Mouse (Mus musculus) limb, embryonic 14.5 days (tissue): ENCODE measurements around the gene Syt16. TPM values are rescaled to one million over a fixed set of nuclear protein-coding genes. Genes with fewer than 3 reads are reported as not detected.

ENCODE experiments used
- ATAC-seq: fragments of 200-750 bp; cut with Nextera tagmentation; 2 replicates; pipeline ENCODE4 v1.8.0; 2017; ENCODE audit warnings: low read depth, moderate number of reproducible peaks, moderate TSS enrichment; ENCODE audit not compliant: low FRiP score
- DNase-seq: peaks from one replicate; pipeline ENCODE4 v3.0.0-alpha.2; 2015; ENCODE audit warnings: low spot score
- H3K27ac ChIP-seq: fragments of 300-500 bp; sonication (generic); replicated peaks from 2 replicates; pipeline ENCODE4 v1.5.1; 2014; ENCODE audit warnings: low read depth, mild to moderate bottlenecking, low read length, moderate library complexity, mixed read lengths
- H3K27me3 ChIP-seq: fragments of 300-500 bp; sonication (generic); 2 replicates; pipeline ENCODE4 v1.6.1; 2014; ENCODE audit warnings: low read length, mixed read lengths; ENCODE audit not compliant: control insufficient read depth, insufficient read depth
- H3K36me3 ChIP-seq: fragments of 300-500 bp; sonication (generic); 2 replicates; pipeline ENCODE4 v1.6.1; 2014; ENCODE audit warnings: mild to moderate bottlenecking, low read length, moderate library complexity, mixed read lengths; ENCODE audit not compliant: control insufficient read depth, insufficient read depth
- H3K4me1 ChIP-seq: fragments of 300-500 bp; sonication (generic); 2 replicates; pipeline ENCODE4 v1.6.1; 2014; ENCODE audit warnings: antibody characterized with exemption, low read length, mixed read lengths; ENCODE audit not compliant: control insufficient read depth, insufficient read depth
- H3K4me2 ChIP-seq: fragments of 300-500 bp; sonication (generic); replicated peaks from 2 replicates; pipeline ENCODE4 v1.6.1; 2014; ENCODE audit warnings: low read depth, mild to moderate bottlenecking, low read length, moderate library complexity; ENCODE audit not compliant: severe bottlenecking
- H3K4me3 ChIP-seq: fragments of 300-500 bp; sonication (generic); replicated peaks from 2 replicates; pipeline ENCODE4 v1.5.1; 2014; ENCODE audit warnings: low read length
- H3K9ac ChIP-seq: fragments of 300-500 bp; sonication (generic); 2 replicates; pipeline ENCODE4 v1.6.1; 2014; ENCODE audit warnings: mild to moderate bottlenecking, low read depth, low read length, moderate library complexity; ENCODE audit not compliant: severe bottlenecking
- H3K9me3 ChIP-seq: fragments of 300-500 bp; sonication (generic); 2 replicates; pipeline ENCODE4 v1.6.1; 2016; ENCODE audit warnings: low read length; ENCODE audit not compliant: control insufficient read depth
- POLR2A ChIP-seq: fragments of 200-500 bp; IDR thresholded peaks from 2 replicates; pipeline ENCODE4 v1.8.0; 2012; ENCODE audit warnings: inconsistent platforms, mild to moderate bottlenecking, moderate library complexity, borderline replicate concordance; ENCODE audit not compliant: insufficient read depth, insufficient read length; ENCODE audit errors: extremely low read depth
- WGBS: fragments of 180-500 bp; shearing (Covaris S2); extraction: QIAGEN DNeasy Blood & Tissue Kit; methylation state at CpG from one replicate; pipeline ENCODE4 v1.1.7; 2014; 5-methylcytosine and 5-hydroxymethylcytosine counted together
- polyA plus RNA-seq, 2 experiments: library from polyadenylated mRNA; depleted of rRNA in 1 of 2; stranded (reverse) in 1 of 2; unstranded in 1 of 2; fragments of >200 nt; fragmentation: Nextera tagmentation in 1 of 2; extraction: Ambion mirVana in 1 of 2; gene quantifications; 2 replicates each; pipeline versions ENCODE4 v1.2.1 to v1.2.3; 2012 to 2014

Syt16 gene
- polyA plus RNA-seq, 2 experiments, result 2.8 to 4.3 TPM

GRCm38 (mm10) chr12:73969142-73969541 is 28.3 kb upstream of the Syt16 start:
- Histone ChIP-seq H3K4me1 (peaks cover 7% of the 10 kb centered on the region), H3K4me2 (no peak overlapping the region), H3K27me3 (no peaks in the 10 kb centered on the region), H3K36me3 (peaks cover 62% of the 10 kb centered on the region), H3K9me3 (peaks cover 9% of the 10 kb centered on the region), H3K4me3 (no peak overlapping the region), H3K9ac (no peak overlapping the region), H3K27ac (no peak overlapping the region)
- TF ChIP-seq POLR2A, result no peak
- ATAC-seq, result no peak
- 95% methylated on average over 8 of the region's 8 CpGs for WGBS
- DNase-seq, result no peak

GRCm38 (mm10) chr12:73974584-73974983 is 22.9 kb upstream of the Syt16 start:
- no peak overlapping the region for H3K4me2 ChIP-seq
- H3K4me1 ChIP-seq, result no peaks in the 10 kb centered on the region
- H3K27me3 ChIP-seq, result no peaks in the 10 kb centered on the region
- no peak for ATAC-seq
- H3K36me3 ChIP-seq, result peaks cover 87% of the 10 kb centered on the region
- WGBS, result 89% methylated on average over 6 of the region's 6 CpGs
- TF ChIP-seq POLR2A, result no peak
- no peak overlapping the region for H3K27ac ChIP-seq
- peaks cover 9% of the 10 kb centered on the region for H3K9me3 ChIP-seq
- DNase-seq, result no peak
- no peak overlapping the region for H3K9ac ChIP-seq
- H3K4me3 ChIP-seq, result no peak overlapping the region

DNA sequence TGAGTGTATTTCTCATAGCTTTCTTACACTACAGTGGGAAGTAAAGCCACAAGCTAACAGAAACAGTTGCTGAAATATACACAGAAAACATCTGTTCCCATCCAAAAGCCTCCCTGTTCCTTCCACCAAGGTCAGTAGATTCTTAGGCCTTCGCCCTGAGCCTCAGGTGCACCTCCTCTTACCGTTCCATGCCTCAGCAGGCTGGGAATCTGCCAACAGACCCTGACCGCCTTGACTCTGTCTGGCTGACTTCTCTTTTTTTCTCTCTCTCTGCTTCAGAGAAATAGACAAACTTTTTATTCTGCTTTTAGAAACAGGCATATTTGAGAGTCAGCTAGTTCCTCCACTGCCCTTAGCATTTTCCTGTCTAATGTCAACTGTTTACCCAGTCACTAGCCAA is 19.3 kb upstream of the Syt16 start:
- no peak for TF ChIP-seq POLR2A
- Histone ChIP-seq H3K36me3 (peaks cover 86% of the 10 kb centered on the region), H3K9me3 (no peaks in the 10 kb centered on the region), H3K4me1 (no peaks in the 10 kb centered on the region), H3K4me3 (no peak overlapping the region), H3K9ac (no peak overlapping the region), H3K4me2 (no peak overlapping the region), H3K27me3 (no peaks in the 10 kb centered on the region), H3K27ac (no peak overlapping the region)
- DNase-seq (no peak), ATAC-seq (no peak)
- WGBS, result 98% methylated on average over 3 of the region's 3 CpGs

DNA sequence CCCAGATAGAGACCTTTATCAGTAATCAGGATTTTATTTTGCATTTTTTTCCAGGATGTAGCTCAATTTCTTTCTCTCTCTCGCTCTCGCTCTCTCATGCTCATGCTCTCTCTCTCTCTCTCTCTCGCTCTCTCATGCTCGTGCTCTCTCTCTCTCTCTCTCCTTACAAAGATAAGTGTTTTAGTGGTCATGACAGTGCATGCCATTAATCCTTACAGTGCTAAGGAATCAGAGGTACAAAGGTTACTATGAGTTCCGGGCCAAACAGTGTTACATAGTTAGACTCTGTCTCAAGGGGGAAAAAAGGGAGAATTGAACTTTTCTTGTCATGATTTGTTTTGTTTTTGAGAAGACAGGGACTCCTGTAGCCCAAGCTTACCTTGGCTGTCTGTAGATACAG is 17.8 kb upstream of the Syt16 start:
- no peak overlapping the region for H3K4me2 ChIP-seq
- H3K27ac ChIP-seq, result no peak overlapping the region
- H3K27me3 ChIP-seq, result no peaks in the 10 kb centered on the region
- WGBS, result 88% methylated on average over 5 of the region's 5 CpGs
- DNase-seq (no peak), ATAC-seq (no peak)
- H3K9ac ChIP-seq, result no peak overlapping the region
- no peak for TF ChIP-seq POLR2A
- H3K9me3 ChIP-seq, result no peaks in the 10 kb centered on the region
- peaks cover 88% of the 10 kb centered on the region for H3K36me3 ChIP-seq
- H3K4me3 ChIP-seq, result no peak overlapping the region
- no peaks in the 10 kb centered on the region for H3K4me1 ChIP-seq

DNA sequence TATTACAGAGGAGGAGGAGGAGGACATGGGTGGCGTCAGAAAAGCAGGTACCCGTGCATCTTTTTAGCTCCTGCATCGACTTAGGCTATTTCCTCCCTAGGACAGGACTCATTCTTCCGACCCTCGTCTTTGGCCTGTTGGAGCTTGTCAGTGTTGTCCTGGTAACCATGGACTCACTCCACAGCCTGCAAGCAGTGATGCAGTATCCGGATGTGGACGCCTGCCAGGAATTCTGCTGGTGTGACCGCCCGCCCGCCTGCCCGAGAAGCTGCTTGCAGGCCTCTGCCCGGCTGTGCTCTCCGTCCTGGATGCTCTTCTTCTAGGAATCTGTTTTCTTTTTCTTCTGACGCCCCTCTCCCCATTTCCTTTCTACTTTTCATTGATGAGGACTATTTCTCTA is 14.9 kb upstream of the Syt16 start:
- Histone ChIP-seq H3K27ac (no peak overlapping the region), H3K4me2 (no peak overlapping the region), H3K9me3 (no peaks in the 10 kb centered on the region), H3K9ac (no peak overlapping the region), H3K4me3 (no peak overlapping the region), H3K36me3 (peaks cover 76% of the 10 kb centered on the region), H3K27me3 (no peaks in the 10 kb centered on the region), H3K4me1 (no peaks in the 10 kb centered on the region)
- TF ChIP-seq POLR2A, result no peak
- DNase-seq, result peak; percentile 45
- WGBS, result 68% methylated on average over 14 of the region's 14 CpGs
- ATAC-seq, result no peak

DNA sequence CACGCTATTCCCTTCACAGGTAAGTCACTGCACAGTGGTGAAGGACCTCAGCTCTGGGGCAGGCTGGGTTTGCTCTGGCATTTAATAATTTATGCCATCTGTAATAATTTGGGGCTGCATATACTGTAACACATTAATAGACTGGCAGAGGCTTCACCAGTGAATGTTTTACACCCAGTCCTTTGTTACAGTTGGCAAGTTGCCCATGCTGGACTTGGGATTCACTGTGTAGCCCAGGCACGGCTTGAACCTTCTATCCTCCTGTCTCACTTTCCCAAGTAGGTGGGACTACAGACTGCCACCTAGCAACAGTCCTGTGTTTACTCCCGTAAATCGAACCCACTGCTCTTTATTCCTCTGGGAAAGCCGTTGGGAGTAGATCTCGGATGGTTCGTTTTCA is 11.2 kb upstream of the Syt16 start:
- no peak for TF ChIP-seq POLR2A
- ATAC-seq (no peak), DNase-seq (no peak)
- Histone ChIP-seq H3K27ac (no peak overlapping the region), H3K9ac (no peak overlapping the region), H3K4me2 (no peak overlapping the region), H3K4me3 (no peak overlapping the region), H3K9me3 (no peaks in the 10 kb centered on the region), H3K27me3 (no peaks in the 10 kb centered on the region), H3K36me3 (peaks cover 40% of the 10 kb centered on the region), H3K4me1 (no peaks in the 10 kb centered on the region)
- 85% methylated on average over 7 of the region's 7 CpGs for WGBS
